Mouse (Mus musculus): Measurements from ENCODE around the gene Susd1. TPM values are rescaled to one million over a fixed set of nuclear protein-coding genes. Genes with fewer than 3 reads are reported as not detected.

Gene Susd1
- polyA plus RNA-seq, 1 experiment from 2014 or later = 10.1 TPM

DNA sequence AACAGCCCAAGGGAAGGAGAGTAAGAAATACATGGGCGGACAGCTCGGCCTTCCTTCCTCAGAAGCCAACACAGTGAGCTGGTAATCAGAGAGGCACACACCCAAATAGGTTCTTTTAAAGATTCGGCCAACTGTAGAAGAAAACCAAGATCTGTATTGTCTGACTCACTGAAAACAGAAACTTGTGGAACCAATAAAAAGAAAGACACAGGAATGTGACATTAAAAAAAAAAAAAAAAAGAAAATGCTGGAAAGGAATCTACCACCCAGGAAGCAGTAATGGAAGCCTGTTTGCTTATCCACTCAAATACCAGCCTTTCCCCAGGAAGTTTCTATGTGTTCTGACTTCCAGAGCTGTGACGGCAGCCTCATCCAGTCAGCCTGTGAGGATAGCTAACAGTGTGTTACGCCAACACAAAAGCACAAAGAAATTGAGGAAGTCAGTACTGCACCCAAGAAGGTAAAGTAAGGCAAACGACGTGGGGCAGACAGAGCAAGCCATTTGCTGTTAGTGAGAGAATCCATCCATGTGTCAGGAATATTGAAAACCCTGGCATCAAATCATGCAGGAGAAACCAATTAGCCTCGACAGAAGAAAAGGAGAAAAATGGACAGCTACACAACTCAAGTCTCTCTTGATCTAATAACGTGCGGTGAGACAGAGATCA, 64.0 kb downstream of the Susd1 start:
- H3K4me3 ChIP-seq (replicated peaks) = no peak overlapping the region
- H3K9me3 ChIP-seq (replicated peaks) = 0 out of 2 replicates have a peak, but pooled peaks cover 2% of the 10 kb centered on the region
- H3K27ac ChIP-seq = peak overlapping the region; percentile 66; the same call in 1 of the 2 replicates
- WGBS = 68% methylated on average over 10 of the region's 10 CpGs
- H3K9ac ChIP-seq = no peak overlapping the region
- ATAC-seq (replicated peaks; ENCODE audit: low FRiP score) = no peak
- no peaks in the 10 kb centered on the region; the same call in 1 of the 2 replicates for H3K36me3 ChIP-seq
- peaks cover 9% of the 10 kb centered on the region; the same call in 1 of the 2 replicates for H3K4me1 ChIP-seq
- no peak overlapping the region for H3K4me2 ChIP-seq
- H3K27me3 ChIP-seq = no peaks in the 10 kb centered on the region

DNA sequence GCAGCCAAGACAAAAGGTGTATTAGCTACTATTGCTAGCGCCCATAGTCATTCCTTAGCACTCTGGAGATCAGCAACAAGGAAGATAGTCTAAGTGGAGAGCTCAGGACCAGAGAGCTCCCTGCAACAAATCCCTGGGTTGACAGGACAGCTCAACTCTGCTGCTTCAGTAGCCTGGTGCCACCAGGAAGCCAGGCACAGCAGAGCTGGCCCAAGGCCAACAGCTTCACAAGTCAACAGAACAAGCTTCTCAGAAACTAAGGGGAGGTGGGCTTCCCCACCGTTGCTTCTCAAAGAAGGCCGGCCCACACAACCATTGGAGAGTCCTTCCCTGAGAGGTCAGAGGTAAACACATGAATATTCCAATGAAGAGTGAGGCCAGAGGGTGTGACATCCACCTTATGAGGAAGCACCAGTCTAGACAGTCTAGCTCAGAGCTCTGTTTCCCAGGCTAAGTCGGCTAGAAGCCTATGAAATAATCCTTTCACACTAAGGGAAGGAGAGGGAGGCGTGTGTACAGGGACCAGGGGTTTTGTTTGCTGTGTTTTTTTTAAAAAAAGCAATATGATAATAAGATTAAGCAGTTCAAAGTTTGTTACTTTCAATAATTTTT, 65.8 kb downstream of the Susd1 start:
- Histone ChIP-seq H3K36me3 (no peaks in the 10 kb centered on the region; the same call in 1 of the 2 replicates), H3K27me3 (no peaks in the 10 kb centered on the region), H3K9me3 (replicated peaks) (0 out of 2 replicates have a peak, but pooled peaks cover 2% of the 10 kb centered on the region), H3K4me2 (no peak overlapping the region), H3K4me3 (replicated peaks) (no peak overlapping the region), H3K27ac (no peak overlapping the region), H3K4me1 (peaks cover 9% of the 10 kb centered on the region; the same call in 1 of the 2 replicates), H3K9ac (no peak overlapping the region)
- WGBS = 66% methylated on average over 5 of the region's 5 CpGs
- no peak for ATAC-seq (replicated peaks; ENCODE audit: low FRiP score)

DNA sequence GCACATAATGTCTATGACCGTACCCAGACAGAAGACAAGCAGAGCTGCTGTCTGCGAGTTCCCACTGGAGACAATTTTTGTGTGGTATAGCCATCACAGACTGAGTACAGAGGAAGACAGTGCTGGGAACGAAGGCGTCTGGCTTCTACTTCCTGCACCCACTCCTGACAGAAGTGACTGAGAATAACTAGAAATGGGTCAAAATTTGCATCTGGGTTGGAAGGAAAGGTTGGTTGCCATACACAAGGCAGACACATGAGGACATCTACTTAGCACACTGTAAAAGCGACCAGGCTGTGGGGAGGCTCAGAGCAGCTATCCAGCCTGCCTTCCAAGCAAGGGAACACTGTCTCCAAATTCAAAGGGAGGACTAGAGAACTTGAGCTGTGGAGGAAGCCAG, 66.5 kb downstream of the Susd1 start:
- 94% methylated on average over 5 of the region's 5 CpGs for WGBS
- no peak for ATAC-seq (replicated peaks; ENCODE audit: low FRiP score)

DNA sequence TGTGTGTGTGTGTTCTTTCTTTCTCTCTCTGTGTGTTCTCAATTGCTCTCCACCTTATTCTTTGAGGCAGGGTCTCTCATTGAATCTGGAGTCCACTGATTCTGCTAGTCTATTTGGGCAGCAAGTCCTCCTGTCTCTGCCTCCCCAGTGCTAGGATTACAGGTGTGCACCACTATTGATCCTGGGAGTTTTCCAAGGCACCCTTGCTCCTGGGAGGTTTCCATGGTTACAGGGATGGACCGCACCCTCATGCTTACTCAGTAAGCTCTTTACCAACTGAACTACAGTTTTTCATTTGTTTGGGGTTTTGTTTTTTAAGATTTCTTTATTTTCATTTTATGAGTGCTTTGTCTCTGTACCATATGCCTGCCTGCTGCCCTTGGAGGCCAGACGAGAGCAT, 68.5 kb downstream of the Susd1 start:
- H3K36me3 ChIP-seq = no peaks in the 10 kb centered on the region; the same call in 1 of the 2 replicates
- ATAC-seq (replicated peaks; ENCODE audit: low FRiP score) = no peak
- 0 out of 2 replicates have a peak, but pooled peaks cover 2% of the 10 kb centered on the region for H3K9me3 ChIP-seq (replicated peaks)
- no peaks in the 10 kb centered on the region for H3K27me3 ChIP-seq
- no peak overlapping the region for H3K9ac ChIP-seq
- no peak overlapping the region for H3K27ac ChIP-seq
- H3K4me1 ChIP-seq = peaks cover 11% of the 10 kb centered on the region
- no peak overlapping the region for H3K4me2 ChIP-seq
- WGBS = 97% methylated on average over 2 of the region's 2 CpGs
- no peak overlapping the region for H3K4me3 ChIP-seq (replicated peaks)

More for the DNA sequence above, 66.5 kb downstream of the Susd1 start:
- Histone ChIP-seq H3K4me1 (peaks cover 9% of the 10 kb centered on the region; the same call in 1 of the 2 replicates), H3K9me3 (replicated peaks) (0 out of 2 replicates have a peak, but pooled peaks cover 2% of the 10 kb centered on the region), H3K27ac (no peak overlapping the region), H3K4me3 (replicated peaks) (no peak overlapping the region), H3K4me2 (no peak overlapping the region), H3K36me3 (no peaks in the 10 kb centered on the region; the same call in 1 of the 2 replicates), H3K27me3 (no peaks in the 10 kb centered on the region), H3K9ac (no peak overlapping the region)

DNA sequence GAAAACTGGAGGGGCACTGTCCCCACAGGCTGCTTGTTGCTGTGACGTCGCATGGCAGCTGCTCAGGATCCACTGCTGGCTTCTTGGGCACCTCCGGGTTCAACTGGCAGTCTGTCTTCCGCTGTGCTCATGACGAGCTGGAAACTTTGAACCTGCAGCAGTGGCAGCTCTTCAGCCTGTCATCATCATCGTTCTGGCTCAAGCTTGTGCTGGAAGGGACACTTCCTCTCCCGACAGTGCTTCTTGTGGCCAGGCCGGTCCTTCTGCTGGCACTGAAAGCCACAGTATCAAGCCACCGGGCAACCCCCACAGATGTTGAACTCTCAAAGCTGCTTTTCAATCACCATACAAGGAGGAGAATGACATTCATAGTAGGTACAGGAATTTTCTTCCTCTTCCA, 70.3 kb downstream of the Susd1 start:
- H3K27ac ChIP-seq = no peak overlapping the region
- no peak overlapping the region for H3K9ac ChIP-seq
- H3K9me3 ChIP-seq (replicated peaks) = 0 out of 2 replicates have a peak, but pooled peaks cover 2% of the 10 kb centered on the region
- H3K4me1 ChIP-seq = peaks cover 27% of the 10 kb centered on the region
- H3K4me3 ChIP-seq (replicated peaks) = no peak overlapping the region
- no peak overlapping the region for H3K4me2 ChIP-seq
- no peak for ATAC-seq (replicated peaks; ENCODE audit: low FRiP score)
- H3K27me3 ChIP-seq = no peaks in the 10 kb centered on the region
- 86% methylated on average over 9 of the region's 9 CpGs for WGBS
- no peaks in the 10 kb centered on the region; the same call in 1 of the 2 replicates for H3K36me3 ChIP-seq

DNA sequence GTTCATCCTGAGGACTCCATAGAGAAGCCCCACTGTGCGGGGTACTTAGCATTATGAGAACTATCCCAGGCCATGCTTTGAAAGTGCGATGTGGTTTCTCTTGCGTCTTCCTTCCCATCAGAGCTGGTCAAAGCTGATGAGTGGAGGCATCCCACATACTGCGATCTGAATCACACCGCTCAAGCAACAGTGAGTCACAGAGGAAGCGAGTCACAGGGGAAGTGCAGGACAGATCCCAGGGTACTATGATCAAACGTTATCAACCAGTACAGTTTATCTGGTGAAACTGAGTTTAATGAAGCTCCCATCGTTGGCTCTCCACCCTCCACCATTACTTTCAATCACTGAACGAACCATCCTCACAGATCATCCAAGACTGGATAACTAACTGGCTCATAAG, 72.2 kb downstream of the Susd1 start:
- ATAC-seq (replicated peaks; ENCODE audit: low FRiP score) = no peak
- WGBS = 88% methylated on average over 9 of the region's 9 CpGs
- Histone ChIP-seq H3K27me3 (no peaks in the 10 kb centered on the region), H3K9ac (no peak overlapping the region), H3K9me3 (replicated peaks) (0 out of 2 replicates have a peak, but pooled peaks cover 2% of the 10 kb centered on the region), H3K4me1 (peaks cover 29% of the 10 kb centered on the region), H3K4me2 (no peak overlapping the region), H3K36me3 (no peaks in the 10 kb centered on the region; the same call in 1 of the 2 replicates), H3K4me3 (replicated peaks) (no peak overlapping the region), H3K27ac (no peak overlapping the region)

DNA sequence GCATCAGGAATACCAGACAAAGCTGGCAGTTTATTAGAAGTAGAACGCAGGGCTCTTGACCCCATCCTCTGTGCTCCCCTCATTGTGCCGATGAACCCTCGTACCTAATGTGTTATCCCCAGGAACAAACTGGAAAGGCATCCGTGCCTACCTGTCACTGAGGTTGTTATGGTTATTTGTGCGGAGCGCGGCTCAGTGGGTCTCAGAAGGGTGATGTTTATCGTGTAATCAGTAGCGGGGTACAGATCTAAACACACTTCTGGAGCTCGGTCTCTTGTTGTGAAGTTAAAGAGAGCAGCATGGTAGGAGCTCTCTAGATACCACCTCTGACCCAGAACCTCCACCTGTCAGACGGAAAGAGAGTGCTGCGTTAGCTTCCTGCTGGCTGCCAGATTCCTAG, 72.9 kb downstream of the Susd1 start:
- Histone ChIP-seq H3K4me2 (no peak overlapping the region), H3K27me3 (no peaks in the 10 kb centered on the region), H3K27ac (no peak overlapping the region), H3K4me1 (peaks cover 30% of the 10 kb centered on the region), H3K4me3 (replicated peaks) (no peak overlapping the region), H3K9ac (no peak overlapping the region), H3K9me3 (replicated peaks) (0 out of 2 replicates have a peak, but pooled peaks cover 2% of the 10 kb centered on the region), H3K36me3 (no peaks in the 10 kb centered on the region; the same call in 1 of the 2 replicates)
- no peak for ATAC-seq (replicated peaks; ENCODE audit: low FRiP score)
- 91% methylated on average over 12 of the region's 12 CpGs for WGBS

DNA sequence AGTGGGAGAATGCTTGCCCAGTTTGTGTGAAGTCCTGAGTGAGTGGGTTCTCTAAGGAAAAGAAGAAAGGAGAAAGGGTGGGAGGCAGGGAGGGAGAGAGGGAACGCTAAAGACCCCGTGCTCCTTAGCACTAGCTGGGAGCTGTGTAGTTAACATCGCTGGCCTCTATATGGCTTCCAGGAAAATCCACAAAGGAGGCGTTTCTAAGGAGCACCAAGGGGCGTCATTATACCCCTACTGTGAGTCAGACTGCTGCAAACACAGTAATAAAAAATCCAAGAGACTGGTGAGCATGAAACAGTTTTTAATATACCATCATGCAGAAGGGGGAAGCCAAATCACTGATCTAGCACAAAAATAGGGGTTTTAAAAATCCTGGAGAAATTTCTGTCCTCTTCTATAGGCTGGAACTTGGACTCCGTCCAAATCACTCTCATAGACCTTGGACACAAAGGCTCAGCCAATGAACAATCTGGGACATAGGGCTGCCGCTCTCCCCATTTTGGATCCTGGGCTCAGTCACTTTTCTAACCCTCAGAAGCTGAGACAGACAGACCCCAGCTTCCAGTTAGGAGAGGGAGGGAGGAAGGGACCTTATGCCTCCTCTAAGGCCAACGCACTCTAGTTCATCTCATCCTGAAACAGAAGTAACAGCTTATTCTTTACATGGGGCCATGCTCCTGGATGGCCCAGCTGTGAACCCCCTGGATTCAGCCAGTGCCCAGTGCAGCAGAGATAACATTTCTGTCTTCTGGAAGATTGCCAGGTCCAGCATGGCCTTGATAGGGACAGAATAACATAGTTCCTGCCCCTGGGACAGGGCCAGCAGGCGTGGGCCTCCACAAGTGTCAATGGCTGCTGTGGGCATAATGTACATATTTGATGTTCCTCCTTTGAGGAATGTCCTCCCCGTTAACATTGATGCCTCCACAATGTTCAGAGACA, 73.9 kb downstream of the Susd1 start:
- Histone ChIP-seq H3K36me3 (no peaks in the 10 kb centered on the region; the same call in 1 of the 2 replicates), H3K4me2 (no peak overlapping the region), H3K27ac (peak overlapping the region; percentile 77), H3K27me3 (no peaks in the 10 kb centered on the region), H3K9ac (no peak overlapping the region), H3K9me3 (replicated peaks) (no peaks in the 10 kb centered on the region), H3K4me3 (replicated peaks) (no peak overlapping the region), H3K4me1 (peaks cover 41% of the 10 kb centered on the region)
- no peak; the same call in 1 of the 2 replicates for ATAC-seq (replicated peaks; ENCODE audit: low FRiP score)
- 47% methylated on average over 10 of the region's 10 CpGs for WGBS

DNA sequence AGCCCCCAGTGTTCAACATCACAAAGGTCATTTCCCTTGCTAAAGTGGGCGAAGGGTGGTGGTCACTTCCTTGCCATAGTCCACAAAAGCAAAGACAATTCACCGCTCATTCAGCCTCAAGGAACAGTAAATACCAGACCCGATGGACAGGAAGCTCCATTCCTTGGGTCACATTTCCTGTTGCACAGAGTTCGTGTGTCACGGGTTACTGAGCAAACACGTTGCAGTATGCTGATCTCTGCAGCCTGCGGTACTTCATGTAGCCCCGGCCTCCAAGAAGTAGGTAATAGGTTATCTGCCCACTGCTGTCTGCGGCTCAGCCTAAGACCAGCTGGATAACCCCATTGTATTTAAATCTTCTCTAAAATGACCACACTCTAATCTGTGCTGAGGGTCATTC, 75.4 kb downstream of the Susd1 start:
- Histone ChIP-seq H3K4me2 (no peak overlapping the region), H3K27ac (peak overlapping the region; percentile 77), H3K4me3 (replicated peaks) (no peak overlapping the region), H3K27me3 (no peaks in the 10 kb centered on the region), H3K4me1 (peaks cover 50% of the 10 kb centered on the region), H3K36me3 (no peaks in the 10 kb centered on the region), H3K9me3 (replicated peaks) (no peaks in the 10 kb centered on the region), H3K9ac (no peak overlapping the region)
- peak; percentile 52; the same call in 1 of the 2 replicates for ATAC-seq (replicated peaks; ENCODE audit: low FRiP score)
- 21% methylated on average over 9 of the region's 9 CpGs for WGBS

DNA sequence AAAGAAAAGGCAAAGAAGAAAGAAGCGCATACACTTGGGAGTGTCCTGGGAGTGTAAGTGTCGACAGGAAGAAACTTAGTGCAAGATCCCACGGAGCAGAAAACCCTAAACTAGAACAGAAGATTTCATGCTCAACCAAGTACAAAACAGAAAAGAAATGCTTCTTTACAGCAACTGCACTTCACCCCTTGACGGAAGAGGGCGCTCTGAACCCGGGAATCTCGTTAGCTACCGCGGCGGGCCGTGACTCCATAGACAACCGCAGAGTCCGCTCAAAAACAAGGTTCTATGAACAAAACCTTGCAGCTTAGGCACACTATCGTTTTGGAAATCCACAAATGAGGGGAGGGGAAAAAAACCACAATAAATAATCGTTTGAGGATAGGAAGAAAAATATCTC, 77.7 kb downstream of the Susd1 start:
- Histone ChIP-seq H3K9ac (0 out of 2 replicates have a peak overlapping the region, but pooled peaks have one; percentile 23), H3K27me3 (no peaks in the 10 kb centered on the region), H3K4me3 (replicated peaks) (no peak overlapping the region), H3K4me2 (peak overlapping the region; percentile 43), H3K36me3 (no peaks in the 10 kb centered on the region), H3K4me1 (peaks cover 50% of the 10 kb centered on the region), H3K9me3 (replicated peaks) (no peaks in the 10 kb centered on the region), H3K27ac (peak overlapping the region; percentile 75)
- ATAC-seq (replicated peaks; ENCODE audit: low FRiP score) = 0 out of 2 replicates have a peak, but pooled peaks have one; percentile 24
- 3% methylated on average over 15 of the region's 15 CpGs for WGBS

DNA sequence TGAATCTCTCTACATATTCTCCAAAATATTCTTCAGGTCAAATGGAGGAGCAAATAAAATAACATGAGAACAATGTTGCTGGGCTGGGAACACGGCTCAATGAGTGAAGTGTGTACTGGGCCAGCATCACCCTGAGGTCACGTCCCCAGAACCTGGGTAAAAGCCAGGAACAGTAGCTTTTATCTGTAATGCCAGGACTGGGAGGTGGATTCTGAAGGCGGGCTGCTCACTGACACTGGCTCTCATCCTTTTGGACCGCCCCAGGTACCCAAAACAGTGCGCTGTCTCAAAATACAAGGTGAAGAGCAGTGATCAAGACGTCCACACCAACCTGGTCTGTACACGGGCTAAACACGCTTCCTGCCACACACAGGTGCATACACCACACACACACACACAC, 78.5 kb downstream of the Susd1 start:
- Histone ChIP-seq H3K36me3 (no peaks in the 10 kb centered on the region), H3K27me3 (no peaks in the 10 kb centered on the region), H3K9ac (no peak overlapping the region), H3K4me3 (replicated peaks) (no peak overlapping the region), H3K27ac (peak overlapping the region; percentile 75; the same call in 1 of the 2 replicates), H3K9me3 (replicated peaks) (no peaks in the 10 kb centered on the region), H3K4me1 (peaks cover 48% of the 10 kb centered on the region), H3K4me2 (0 out of 2 replicates have a peak overlapping the region, but pooled peaks have one; percentile 27)
- WGBS = 88% methylated on average over 8 of the region's 8 CpGs
- ATAC-seq (replicated peaks; ENCODE audit: low FRiP score) = no peak

Data from kidney, embryonic 15.5 days (tissue).